Mouse (Mus musculus): ENCODE results near the gene M1ap.
A peak's percentile ranks its signal among the peaks of the same experiment; 100 is the strongest.

The M1ap gene

GRCm38 (mm10) chr6:83038496-83039012 lies 91.9 kb downstream of the M1ap start:
- peak; percentile 94 for DNase-seq

- no peak for DNase-seq
Observed at GRCm38 (mm10) chr6:83040601-83041000, 93.9 kb downstream of the M1ap start.

GRCm38 (mm10) chr6:83043561-83043960 lies 96.9 kb downstream of the M1ap start:
- no peak for DNase-seq

- DNase-seq: no peak
Observed at GRCm38 (mm10) chr6:83043993-83044392, 97.3 kb downstream of the M1ap start.

- DNase-seq: no peak
Observed at GRCm38 (mm10) chr6:83044742-83045141, 98.0 kb downstream of the M1ap start.

GRCm38 (mm10) chr6:83049367-83049766 lies 102.7 kb downstream of the M1ap start:
- DNase-seq: no peak

- DNase-seq: peak; percentile 45
Observed at GRCm38 (mm10) chr6:83053136-83053960, 106.6 kb downstream of the M1ap start.

- peak; percentile 98 for DNase-seq
Observed at GRCm38 (mm10) chr6:83054074-83054851, 107.6 kb downstream of the M1ap start, which contains the start of gene Aup1. TSS of gene Aup1 (plus strand) at chr6:83054521.

GRCm38 (mm10) chr6:83054871-83055431 lies 108.2 kb downstream of the M1ap start, which contains the start of gene Htra2:
TSS of gene Htra2 (minus strand) at chr6:83055273.
- peak; percentile 56 for DNase-seq

GRCm38 (mm10) chr6:83057790-83058189 lies 111.1 kb downstream of the M1ap start, which contains the start of gene Dqx1:
TSS of gene Dqx1 (plus strand) at chr6:83057844.
- DNase-seq: no peak

- no peak for DNase-seq
Observed at GRCm38 (mm10) chr6:83058725-83059124, 112.0 kb downstream of the M1ap start.

- DNase-seq: no peak
Observed at GRCm38 (mm10) chr6:83065995-83066394, 119.3 kb downstream of the M1ap start.

GRCm38 (mm10) chr6:83066441-83066840 lies 119.7 kb downstream of the M1ap start:
- DNase-seq: no peak

- DNase-seq: no peak
Observed at GRCm38 (mm10) chr6:83068221-83068620, 121.5 kb downstream of the M1ap start.

GRCm38 (mm10) chr6:83068706-83069487 lies 122.2 kb downstream of the M1ap start:
- no peak for DNase-seq

- DNase-seq: no peak
Observed at GRCm38 (mm10) chr6:83069488-83070246, 123.0 kb downstream of the M1ap start.

- DNase-seq: no peak
Observed at GRCm38 (mm10) chr6:83070247-83070310, 123.4 kb downstream of the M1ap start, which contains the start of gene Tlx2. TSS of gene Tlx2 (minus strand) at chr6:83070293.

- no peak for DNase-seq
Observed at GRCm38 (mm10) chr6:83070311-83071219, 123.9 kb downstream of the M1ap start.

- DNase-seq: no peak
Observed at GRCm38 (mm10) chr6:83071220-83071619, 124.5 kb downstream of the M1ap start.

- no peak for DNase-seq
Observed at GRCm38 (mm10) chr6:83074979-83075378, 128.3 kb downstream of the M1ap start.

Measured in lung, postnatal 10 days (tissue).